Mouse (Mus musculus) adrenal gland (tissue): ENCODE results near the gene Vmn2r33.
"Not testable (repeated sequence)": the region's sequence is repeated elsewhere in the genome, so short reads cannot be mapped to it uniquely, and the experiment has no call there.

Experiments used
- intact Hi-C: fragments of 180-260 bp; cut with DNase I; formaldehyde crosslinking; loops from one replicate; pipeline ENCODE4 v1.15.1; 2025
- long read RNA-seq, 2 experiments: library from polyadenylated mRNA; unstranded; transcript quantifications; one replicate each; pipeline ENCODE4 v2.0.0; 2020; ENCODE audit warnings: borderline replicate concordance in 1 of 2; ENCODE audit not compliant: insufficient replicate concordance in 1 of 2

Gene Vmn2r33
- long read RNA-seq, experiment 1 = 0 reads
- long read RNA-seq, experiment 2 = 0 reads

- intact Hi-C loops = not testable (repeated sequence)
These were observed at the start of gene Vmn2r33 for GRCm38 (mm10) chr7:7566686-7567085. Gene Vmn2r33 (minus strand): TSS chr7:7566786.
